Mouse (Mus musculus) heart, postnatal 0 days (tissue): ENCODE data around the gene Fam173a.

Experiments
- CTCF ChIP-seq: IDR thresholded peaks from 2 replicates; pipeline ENCODE4 v1.5.1; 2016; ENCODE audit warnings: antibody characterized with exemption, control low read depth, low read depth
- EP300 ChIP-seq: IDR thresholded peaks from 2 replicates; pipeline ENCODE4 v1.6.1; 2016; ENCODE audit warnings: antibody characterized with exemption, low read depth

DNA sequence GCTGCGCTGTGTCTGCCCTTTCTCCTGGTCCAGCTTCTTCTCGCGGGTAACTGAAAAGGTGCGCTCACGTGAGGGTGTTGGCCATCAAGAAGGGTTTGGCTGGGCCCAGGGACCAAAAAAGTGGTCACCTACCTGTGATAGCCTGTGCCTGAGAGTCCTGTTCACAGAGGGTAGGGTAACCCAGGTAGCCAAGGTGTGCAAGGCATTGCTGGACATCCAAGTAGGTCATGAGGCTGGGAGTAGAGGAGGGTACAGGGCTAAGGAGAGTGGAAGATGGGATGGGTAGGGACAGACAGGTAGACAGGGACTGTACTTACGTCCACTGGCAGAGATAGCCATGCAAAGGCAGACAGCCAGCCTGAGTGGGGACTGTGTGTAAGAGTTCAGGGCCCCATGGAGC, 47.8 kb upstream of the Fam173a start:
- TF ChIP-seq EP300: no peak
- no peak for TF ChIP-seq CTCF
